Mouse (Mus musculus) liver, postnatal 0 days (tissue): ENCODE data around the gene Zfp579.

Experiments used
- CTCF ChIP-seq: sonication (generic); IDR thresholded peaks from 2 replicates; pipeline ENCODE4 v1.5.1; 2016; ENCODE audit warnings: antibody characterized with exemption, low read depth
- EP300 ChIP-seq: IDR thresholded peaks from 2 replicates; pipeline ENCODE4 v1.6.1; 2016; ENCODE audit warnings: antibody characterized with exemption, low read depth, mild to moderate bottlenecking

DNA sequence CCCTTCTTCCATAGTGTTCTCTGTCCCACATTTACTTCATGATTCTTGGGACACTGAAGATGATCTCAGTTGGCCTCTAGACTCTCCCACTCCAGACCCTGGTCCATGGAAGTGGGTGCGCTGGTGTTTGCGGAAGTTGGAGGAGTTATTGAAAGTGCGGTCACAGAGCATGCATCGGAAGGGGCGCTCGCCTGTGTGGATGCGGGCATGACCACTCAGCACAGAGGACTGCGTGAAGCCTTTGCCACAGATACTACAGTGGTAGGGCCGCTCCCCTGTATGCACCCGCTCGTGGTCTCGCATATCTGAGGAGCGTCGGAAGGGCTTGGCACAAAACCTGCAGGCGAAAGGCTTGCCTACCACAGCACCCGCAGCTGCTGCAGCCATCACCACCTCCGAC is 39.7 kb upstream of the Zfp579 start:
- TF ChIP-seq CTCF (no peak), EP300 (no peak)
